ENCODE assay signal across 8 mouse cellular contexts in the genomic region with DNA sequence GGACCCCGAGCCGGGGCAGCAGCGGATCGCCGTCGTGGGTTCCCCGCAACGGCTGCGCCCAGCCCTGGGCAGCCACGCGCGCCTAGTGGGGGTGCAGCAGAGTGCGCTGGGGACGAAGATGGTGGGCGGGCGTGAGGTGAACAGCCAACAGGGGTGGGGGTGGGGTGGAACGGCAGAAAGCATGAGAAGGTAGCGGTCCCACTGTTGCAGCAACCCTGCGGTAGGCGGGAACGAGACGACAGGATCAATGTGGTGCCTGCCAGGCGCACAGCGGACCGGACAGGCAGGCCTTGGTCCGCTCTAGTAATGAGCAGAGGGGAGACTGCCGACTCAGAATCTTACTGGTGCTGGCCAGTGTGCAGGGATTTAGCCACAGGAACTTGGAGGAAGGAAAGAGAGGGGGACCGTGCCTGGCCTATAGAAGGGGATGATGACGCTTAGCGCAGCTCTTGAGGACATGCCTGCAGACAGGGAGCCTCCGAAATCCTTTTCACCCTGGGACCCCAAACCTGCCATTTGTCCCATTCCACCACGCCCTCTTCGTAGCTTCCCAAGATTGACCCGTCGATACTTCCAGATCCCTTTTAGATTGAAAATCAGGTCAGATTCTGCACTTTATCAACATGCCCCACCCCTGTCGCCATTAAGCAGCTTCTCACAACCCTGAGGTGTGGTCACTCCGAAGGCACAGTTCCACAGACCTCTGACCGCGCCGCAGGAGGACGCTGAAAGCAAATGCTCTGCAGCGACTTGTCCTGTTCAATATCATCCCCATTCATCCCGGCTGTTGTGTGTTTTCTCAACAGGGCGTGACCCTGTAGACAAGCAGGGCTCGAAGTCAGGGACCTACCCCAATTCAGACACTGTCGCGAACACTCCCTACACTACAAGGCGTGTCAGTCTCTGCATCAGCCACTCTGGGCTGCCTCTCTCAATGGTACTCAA.
DNase-seq lines count a peak whose midpoint lies in the region; ATAC-seq and TF ChIP-seq lines count a peak whose summit lies in the region.

No protein-coding gene starts in this region.

- no peaks in the 10 kb centered on the region for H3K36me3 ChIP-seq in kidney, embryonic 14.5 days (ENCODE audit: control insufficient read depth, insufficient read depth, low read length)
- H3K36me3 ChIP-seq in forebrain, postnatal 0 days (ENCODE audit: insufficient read depth) = no peaks in the 10 kb centered on the region
- no peaks in the 10 kb centered on the region for H3K36me3 ChIP-seq in midbrain, embryonic 15.5 days (replicated peaks)

- H3K4me3 ChIP-seq in kidney, embryonic 14.5 days (ENCODE audit: low read length) = peak overlapping the region; percentile 38
- peak overlapping the region; percentile 47 for H3K4me3 ChIP-seq in forebrain, postnatal 0 days (ENCODE audit: low read depth, low read length)
- peak overlapping the region; percentile 54 for H3K4me3 ChIP-seq in midbrain, embryonic 15.5 days

- WGBS in kidney, embryonic 14.5 days = 1% methylated on average over 47 of the region's 48 CpGs
- WGBS in forebrain, postnatal 0 days = 3% methylated on average over 48 of the region's 48 CpGs
- under 1% methylated on average over 48 of the region's 48 CpGs for WGBS in midbrain, embryonic 15.5 days

- TF ChIP-seq CTCF in forebrain, postnatal 0 days (IDR thresholded peaks at IDR 0.05; ENCODE audit: low read depth) = no peak

- no peaks in the 10 kb centered on the region for H3K9me3 ChIP-seq in kidney, embryonic 14.5 days (ENCODE audit: control insufficient read depth, low read length)
- H3K9me3 ChIP-seq in forebrain, postnatal 0 days (ENCODE audit: low read length) = no peaks in the 10 kb centered on the region
- H3K9me3 ChIP-seq in midbrain, embryonic 15.5 days = no peaks in the 10 kb centered on the region

- H3K27ac ChIP-seq in kidney, embryonic 14.5 days (ENCODE audit: low read depth, low read length) = no peak overlapping the region
- peak overlapping the region; percentile 46 for H3K27ac ChIP-seq in forebrain, postnatal 0 days (ENCODE audit: low read depth, low read length)
- H3K27ac ChIP-seq in midbrain, embryonic 15.5 days = peak overlapping the region; percentile 76

- no peak for ATAC-seq in kidney, embryonic 14.5 days (ENCODE audit: low FRiP score, low TSS enrichment)
- peak; percentile 11; the same call in 1 of the 2 replicates for ATAC-seq in forebrain, postnatal 0 days
- ATAC-seq in midbrain, embryonic 15.5 days (replicated peaks) = peak; percentile 37

- peak overlapping the region; percentile 72 for H3K4me2 ChIP-seq in kidney, embryonic 14.5 days (replicated peaks; ENCODE audit: low read depth, low read length)
- H3K4me2 ChIP-seq in forebrain, postnatal 0 days (ENCODE audit: low read depth) = peak overlapping the region; percentile 79
- peak overlapping the region; percentile 90 for H3K4me2 ChIP-seq in midbrain, embryonic 15.5 days

- H3K27me3 ChIP-seq in kidney, embryonic 14.5 days (ENCODE audit: control insufficient read depth, insufficient read depth, low read length) = peaks cover 79% of the 10 kb centered on the region
- H3K27me3 ChIP-seq in forebrain, postnatal 0 days (ENCODE audit: insufficient read depth, low read length) = peaks cover 40% of the 10 kb centered on the region
- peaks cover 68% of the 10 kb centered on the region for H3K27me3 ChIP-seq in midbrain, embryonic 15.5 days (replicated peaks)

- peaks cover 19% of the 10 kb centered on the region; the same call in 1 of the 2 replicates for H3K4me1 ChIP-seq in kidney, embryonic 14.5 days (ENCODE audit: control insufficient read depth, insufficient read depth, low read length)
- H3K4me1 ChIP-seq in forebrain, postnatal 0 days (ENCODE audit: insufficient read depth) = 0 out of 2 replicates have a peak, but pooled peaks cover 3% of the 10 kb centered on the region
- peaks cover 40% of the 10 kb centered on the region for H3K4me1 ChIP-seq in midbrain, embryonic 15.5 days

- H3K9ac ChIP-seq in kidney, embryonic 14.5 days (ENCODE audit: low read depth, low read length) = no peak overlapping the region
- H3K9ac ChIP-seq in forebrain, postnatal 0 days = peak overlapping the region; percentile 62
- H3K9ac ChIP-seq in midbrain, embryonic 15.5 days = peak overlapping the region; percentile 66

- no peak for DNase-seq in kidney, adult 9 months
- peak; percentile 2 for DNase-seq in Muller cell, postnatal 12 days (ENCODE audit: inconsistent ontology term)
- DNase-seq in forebrain, postnatal 0 days = peak; percentile 47
- DNase-seq in urinary bladder, postnatal 25 days (ENCODE audit: low spot score) = no peak
- no peak for DNase-seq in urinary bladder, postnatal 10 days (ENCODE audit: low spot score)
- DNase-seq in thymus, postnatal 0 days (ENCODE audit: low spot score) = no peak

Comparison
In these comparisons a context has a peak if more than half of its experiments do, and no peak if none do; other contexts are left out.
1. DNase-seq: peak in Muller cell, postnatal 12 days (single experiment) and forebrain, postnatal 0 days (single experiment); none in kidney, adult 9 months (single experiment), urinary bladder, postnatal 25 days (single experiment), urinary bladder, postnatal 10 days (single experiment) and thymus, postnatal 0 days (single experiment).
2. Peak in every context shown above with its lines, with median percentiles within 50 percentile points of each other: H3K4me2 ChIP-seq and H3K4me3 ChIP-seq.